Mouse (Mus musculus): ENCODE results near the gene Cdk1.

Cdk1 gene

GRCm38 (mm10) chr10:69342328-69342727 lies 10.4 kb downstream of the Cdk1 start:
- no peak for DNase-seq

GRCm38 (mm10) chr10:69341570-69342227 lies 11.0 kb downstream of the Cdk1 start:
- DNase-seq = no peak

GRCm38 (mm10) chr10:69340001-69340400 lies 12.7 kb downstream of the Cdk1 start:
- DNase-seq = no peak

GRCm38 (mm10) chr10:69336219-69336618 lies 16.5 kb downstream of the Cdk1 start:
- DNase-seq = no peak

- DNase-seq = no peak
These were observed 17.1 kb downstream of the Cdk1 start for GRCm38 (mm10) chr10:69335611-69336010.

GRCm38 (mm10) chr10:69335195-69335536 lies 17.6 kb downstream of the Cdk1 start:
- no peak for DNase-seq

GRCm38 (mm10) chr10:69334271-69335194 lies 18.2 kb downstream of the Cdk1 start:
- DNase-seq = no peak

- no peak for DNase-seq
These were observed 19.5 kb downstream of the Cdk1 start for GRCm38 (mm10) chr10:69333212-69333611.

GRCm38 (mm10) chr10:69331231-69331630 lies 21.5 kb downstream of the Cdk1 start:
- no peak for DNase-seq

- DNase-seq = no peak
These were observed 24.1 kb downstream of the Cdk1 start for GRCm38 (mm10) chr10:69328656-69329046.

- DNase-seq = no peak
These were observed 24.6 kb downstream of the Cdk1 start for GRCm38 (mm10) chr10:69328029-69328655.

GRCm38 (mm10) chr10:69327362-69327761 lies 25.4 kb downstream of the Cdk1 start:
- no peak for DNase-seq

- DNase-seq = no peak
These were observed 26.3 kb downstream of the Cdk1 start for GRCm38 (mm10) chr10:69326433-69326832.

- no peak for DNase-seq
These were observed 27.9 kb downstream of the Cdk1 start for GRCm38 (mm10) chr10:69324816-69325215.

GRCm38 (mm10) chr10:69323986-69324385 lies 28.8 kb downstream of the Cdk1 start:
- no peak for DNase-seq

GRCm38 (mm10) chr10:69321519-69322035 lies 31.2 kb downstream of the Cdk1 start:
- no peak for DNase-seq

GRCm38 (mm10) chr10:69320667-69321518 lies 31.8 kb downstream of the Cdk1 start:
- peak; percentile 96 for DNase-seq

GRCm38 (mm10) chr10:69318514-69318913 lies 34.2 kb downstream of the Cdk1 start:
- no peak for DNase-seq

GRCm38 (mm10) chr10:69313944-69314343 lies 38.8 kb downstream of the Cdk1 start:
- no peak for DNase-seq

GRCm38 (mm10) chr10:69311867-69312266 lies 40.9 kb downstream of the Cdk1 start:
- DNase-seq = no peak

- no peak for DNase-seq
These were observed 43.6 kb downstream of the Cdk1 start for GRCm38 (mm10) chr10:69309109-69309508.

GRCm38 (mm10) chr10:69307067-69307466 lies 45.7 kb downstream of the Cdk1 start:
- peak; percentile 83 for DNase-seq

GRCm38 (mm10) chr10:69306205-69306604 lies 46.5 kb downstream of the Cdk1 start:
- DNase-seq = peak; percentile 68

Data from kidney, postnatal 10 days (tissue).